Mouse (Mus musculus) spleen, embryonic (tissue): Measurements from ENCODE around the gene Nup107.

ENCODE experiments used
- CTCF ChIA-PET: fragments of 350-600 bp; sonication (Branson Sonifier 250); formaldehyde crosslinking; loops from one replicate; lab custom pipeline; 2022; lab: Charles Lee

Gene Nup107

DNA sequence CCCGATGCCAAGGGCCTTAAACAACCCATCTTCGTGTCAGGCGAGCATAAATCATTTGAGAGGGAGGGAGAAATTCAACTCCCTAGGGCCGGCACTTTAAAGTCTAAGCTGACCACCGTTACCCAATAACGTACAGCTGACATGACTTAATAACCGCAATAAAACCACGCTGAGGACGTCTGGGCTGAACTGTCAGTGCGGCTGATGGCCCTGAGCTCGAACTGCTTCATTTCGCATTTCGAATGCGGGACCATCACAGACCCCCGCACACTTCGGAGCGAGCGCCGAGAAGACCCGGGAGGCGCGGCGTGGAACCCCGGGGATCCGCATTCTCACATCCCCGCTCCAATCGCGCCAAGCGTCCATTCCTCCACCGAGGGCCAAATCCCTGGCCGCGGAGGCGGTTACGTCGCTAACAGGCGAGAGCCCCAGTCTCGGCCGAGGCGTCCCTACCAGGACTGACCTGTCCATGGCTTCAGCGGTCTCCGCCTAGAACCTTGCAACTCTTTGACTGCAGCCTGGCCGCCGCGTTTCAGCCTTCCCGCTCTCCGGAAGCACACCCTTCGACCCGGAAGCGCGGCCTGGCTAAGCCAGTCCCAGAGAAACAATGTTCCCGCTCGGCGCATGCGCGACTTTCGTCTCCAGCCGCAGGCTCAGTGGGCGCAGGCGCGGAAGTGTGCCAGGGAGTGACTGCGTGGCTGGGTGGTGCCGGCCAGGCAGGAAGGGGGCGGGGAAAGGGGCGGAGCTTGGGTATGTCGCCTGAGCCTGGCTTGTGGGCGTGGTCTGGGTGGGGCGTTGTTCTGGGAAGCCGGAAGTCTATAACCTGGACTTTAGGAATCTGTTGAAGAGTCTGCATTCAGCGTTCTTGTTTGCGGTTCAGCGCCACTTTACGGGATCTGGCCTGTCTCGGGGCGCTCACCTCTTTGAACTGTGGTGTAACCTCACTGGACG lies at the start of gene Nup107:
Gene Nup107, minus strand, starts transcription at position 565 of the 951 bp plus-strand sequence.
- CTCF ChIA-PET, result interaction anchor here (1.2 kb wide), 1 partner anchor 13 kb away, joined by 3 read pairs; no protein-coding TSS in a partner anchor

DNA sequence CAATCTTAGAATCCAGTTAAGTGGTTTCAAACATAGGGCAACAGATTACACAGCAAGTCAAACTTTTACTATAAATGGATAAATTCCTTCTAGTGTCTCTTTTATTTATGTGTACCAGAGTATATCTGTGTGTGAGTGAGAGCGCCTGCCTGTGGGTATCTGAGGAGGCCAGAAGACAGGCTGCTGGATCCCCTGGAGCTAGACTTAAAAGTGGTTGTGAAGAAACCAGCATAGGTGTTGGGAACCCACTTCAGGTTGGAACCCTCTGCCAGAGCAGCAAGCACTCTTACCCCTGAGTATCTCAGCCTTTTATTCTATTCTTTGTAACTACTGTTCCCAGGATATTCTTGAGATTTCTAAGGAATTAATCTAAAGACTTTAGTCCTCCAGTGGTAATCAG lies 49.3 kb upstream of the Nup107 start:
- CTCF ChIA-PET, result interaction anchor here (0.7 kb wide), 1 partner anchor 317 kb away, joined by 3 read pairs; no protein-coding TSS in a partner anchor

DNA sequence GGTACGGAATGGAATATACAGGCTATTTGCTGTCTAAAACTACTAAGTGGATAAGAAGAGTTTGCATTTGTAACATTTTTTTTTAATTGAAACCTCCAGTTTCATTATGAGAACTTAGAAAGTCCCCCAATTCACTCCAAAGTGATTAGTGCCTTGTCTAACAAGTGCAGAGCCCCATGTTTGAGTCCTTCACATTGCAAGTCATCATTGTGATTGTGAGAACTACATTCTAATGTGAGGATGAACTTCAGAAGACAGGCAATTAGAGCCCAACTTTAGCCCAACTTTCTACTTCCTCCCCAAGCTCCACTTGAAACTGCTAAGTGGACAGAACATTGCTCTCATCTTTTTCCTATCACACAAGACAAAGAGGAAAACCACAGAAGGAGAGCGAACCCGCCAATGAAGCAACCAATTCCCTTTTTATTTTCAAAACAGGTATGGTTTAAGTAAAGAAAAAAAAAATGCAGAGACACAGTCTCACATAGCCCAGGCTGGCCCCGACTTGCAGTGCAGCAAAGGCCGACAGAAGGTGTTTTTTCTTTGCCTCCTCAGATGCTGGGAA lies 48.0 kb upstream of the Nup107 start:
- CTCF ChIA-PET, result interaction anchor here (0.7 kb wide), 1 partner anchor 1309 kb away, joined by 3 read pairs; no protein-coding TSS in a partner anchor

DNA sequence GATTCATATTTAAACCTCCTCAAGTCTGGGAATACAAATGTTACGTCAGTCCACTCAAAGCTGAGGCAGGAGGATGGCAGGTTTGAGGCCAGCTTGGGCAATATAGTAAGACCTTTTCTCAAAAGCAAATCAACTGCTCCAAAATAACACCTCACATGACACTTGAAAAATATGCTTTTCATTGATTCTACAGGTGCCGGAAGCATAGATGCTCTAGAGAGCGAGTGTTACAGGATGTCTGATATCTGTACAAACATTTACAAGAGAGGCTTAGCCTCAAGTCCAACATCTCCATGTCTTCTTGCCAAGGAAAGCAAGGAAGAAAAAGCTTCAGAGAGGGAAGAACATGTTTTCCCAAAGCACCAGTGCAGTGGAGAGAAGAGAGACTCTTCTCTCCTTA lies 47.2 kb upstream of the Nup107 start:
- CTCF ChIA-PET, result interaction anchor here (0.7 kb wide), 1 partner anchor 267 kb away, joined by 3 read pairs; no protein-coding TSS in a partner anchor

DNA sequence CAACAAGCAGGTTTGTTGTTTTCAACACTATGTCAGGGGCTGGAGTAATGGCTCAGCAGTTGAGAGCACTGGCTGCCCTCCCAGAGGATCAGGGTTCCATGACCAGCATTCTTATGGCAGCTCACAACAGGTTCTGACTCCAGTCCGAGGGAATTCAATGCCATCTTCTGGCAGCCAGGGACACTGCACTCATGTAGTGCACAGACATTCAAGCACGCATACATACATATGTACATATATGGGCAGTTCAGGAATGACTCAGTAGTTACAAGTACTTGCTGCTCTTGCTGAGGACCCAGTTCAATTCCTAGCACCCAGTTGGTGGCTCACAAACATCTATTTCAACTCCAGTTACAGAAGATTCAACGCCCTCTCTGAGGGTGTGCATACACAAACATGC lies 46.4 kb upstream of the Nup107 start:
- CTCF ChIA-PET, result interaction anchor here (0.7 kb wide), 1 partner anchor 268 kb away, joined by 3 read pairs; no protein-coding TSS in a partner anchor

DNA sequence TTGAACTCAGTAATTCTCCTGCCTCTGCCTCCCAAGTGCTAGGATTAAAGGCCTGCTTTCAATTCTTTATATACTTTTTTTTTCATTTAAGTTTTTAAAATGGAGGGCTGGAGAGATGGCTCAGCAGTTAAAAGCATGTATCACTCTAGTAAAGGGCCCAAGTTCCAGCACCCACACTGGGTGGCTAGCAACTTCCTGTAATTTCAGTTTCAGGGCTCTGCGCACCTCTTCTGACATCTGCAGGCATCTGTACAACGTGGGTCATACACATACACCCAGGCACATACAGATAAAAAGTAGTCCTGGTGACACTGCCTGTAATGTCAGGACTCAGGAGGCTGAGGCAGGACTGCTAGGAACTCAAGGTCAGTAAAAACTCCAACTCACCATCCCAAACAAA lies 43.8 kb upstream of the Nup107 start:
- CTCF ChIA-PET, result interaction anchor here (1.7 kb wide), 1 partner anchor 10 kb away, joined by 9 read pairs; the partner anchor contains the start of gene Rap1b

DNA sequence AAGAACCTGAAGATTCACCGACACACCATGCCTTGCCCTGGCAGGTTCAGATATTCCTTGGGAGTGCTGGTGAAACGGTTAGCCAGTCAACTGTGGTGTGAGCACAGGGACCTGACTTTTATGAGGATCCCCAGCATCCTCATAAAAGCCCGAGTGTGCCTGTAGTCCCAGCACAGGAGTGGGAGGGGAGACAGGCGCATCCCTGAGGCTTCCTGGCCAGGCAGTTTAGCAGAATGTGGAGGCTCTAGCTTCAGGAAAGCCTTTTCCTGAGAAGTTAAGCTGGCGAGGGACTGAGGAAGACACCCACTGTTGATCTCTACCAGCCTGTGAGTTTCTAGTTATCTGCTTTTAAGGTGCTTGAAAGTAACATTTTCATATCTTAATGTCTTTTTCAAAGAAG lies 42.9 kb upstream of the Nup107 start:
- CTCF ChIA-PET, result no interaction called here

DNA sequence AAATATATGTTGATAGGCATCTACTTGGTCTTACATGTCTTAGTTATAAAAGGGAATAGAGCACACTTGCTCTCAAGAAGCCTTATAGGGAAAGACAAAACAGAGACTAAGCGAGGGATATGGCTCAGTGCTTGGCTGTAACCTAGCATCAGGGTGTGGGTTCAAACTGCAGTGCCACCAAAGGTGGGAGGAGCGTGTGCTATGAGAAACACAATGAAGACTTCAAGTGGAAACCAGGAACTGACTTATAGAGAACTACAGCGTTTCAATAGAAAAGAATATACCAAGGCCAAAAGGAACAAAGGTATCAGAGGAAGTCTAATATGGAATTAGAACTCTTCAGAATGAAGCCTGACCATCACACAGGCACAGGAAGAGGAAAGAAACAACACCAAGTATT lies 38.3 kb upstream of the Nup107 start:
- CTCF ChIA-PET, result no interaction called here

DNA sequence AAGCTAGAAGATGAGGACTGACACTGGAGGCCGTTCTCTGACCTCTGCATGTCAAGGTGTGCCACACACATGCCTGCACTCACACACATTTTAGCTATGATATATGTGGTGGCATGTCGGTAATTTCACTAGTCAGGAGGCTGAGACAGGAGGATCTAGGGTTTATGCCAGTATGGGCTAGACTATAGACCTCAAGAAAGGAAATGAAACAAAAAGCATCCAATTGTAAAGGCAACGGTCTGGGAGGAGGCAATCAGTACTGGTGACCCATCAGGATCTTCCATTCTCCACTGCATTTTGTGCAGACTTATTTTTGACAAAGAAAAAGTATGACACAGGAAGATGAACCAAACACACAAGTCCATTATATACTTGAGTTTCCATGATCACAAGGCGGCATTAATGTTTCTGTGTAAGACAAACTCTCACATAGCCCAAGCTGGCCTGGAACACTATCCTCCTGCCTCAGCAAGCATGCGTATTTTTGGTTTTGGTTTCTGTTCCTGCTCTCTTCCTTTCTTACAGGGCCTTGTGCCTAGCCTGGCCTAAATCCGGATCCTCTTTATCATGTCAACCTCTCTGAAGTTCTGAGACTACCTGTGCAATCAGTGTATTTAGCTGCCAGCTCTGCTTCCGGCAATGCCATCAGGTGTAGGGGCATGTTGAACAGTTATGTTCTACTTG lies 37.1 kb upstream of the Nup107 start:
- CTCF ChIA-PET, result interaction anchor here (0.5 to 0.6 kb wide), 2 partner anchors 17 to 307 kb away, joined by 3 to 7 read pairs; no protein-coding TSS in a partner anchor

DNA sequence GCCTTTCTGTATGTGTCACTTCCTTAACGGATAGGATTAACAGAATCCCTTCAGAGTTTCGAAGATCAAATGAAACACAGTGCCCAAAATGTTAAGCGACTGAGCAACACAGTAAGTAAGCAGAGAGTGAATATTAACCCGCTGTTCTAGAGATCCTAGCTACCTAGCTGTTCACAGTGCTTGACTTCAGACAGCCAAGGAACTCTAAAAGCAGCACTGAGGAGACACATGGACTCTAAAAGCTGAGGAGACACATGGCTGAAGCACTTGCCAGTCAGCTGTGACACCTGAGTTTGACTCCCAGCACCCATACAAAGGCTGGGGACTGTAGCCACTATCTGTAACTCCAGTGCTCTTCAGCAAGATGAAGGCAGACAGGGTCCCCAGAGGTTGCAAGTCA lies 36.5 kb upstream of the Nup107 start:
- CTCF ChIA-PET, result no interaction called here

DNA sequence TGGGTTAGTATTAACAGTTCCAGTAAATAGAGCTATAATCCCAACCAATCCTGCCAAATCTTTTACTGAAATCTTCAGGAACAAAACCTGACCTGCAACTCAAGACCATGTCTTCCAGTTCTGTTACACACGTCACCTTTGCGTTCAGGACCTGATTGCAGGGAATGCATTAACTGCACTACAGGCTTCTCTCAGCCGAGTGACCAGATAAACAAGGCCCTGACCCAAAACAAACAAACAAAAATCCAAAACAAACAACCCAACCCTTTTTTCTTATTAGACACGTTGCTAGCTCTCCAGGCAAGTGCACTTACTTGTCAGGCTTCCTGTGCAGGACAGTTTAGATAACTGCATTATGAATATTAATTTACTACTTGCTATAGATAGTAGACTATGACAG lies 36.0 kb upstream of the Nup107 start:
- CTCF ChIA-PET, result interaction anchor here (0.5 kb wide), 1 partner anchor 320 kb away, joined by 4 read pairs; no protein-coding TSS in a partner anchor

DNA sequence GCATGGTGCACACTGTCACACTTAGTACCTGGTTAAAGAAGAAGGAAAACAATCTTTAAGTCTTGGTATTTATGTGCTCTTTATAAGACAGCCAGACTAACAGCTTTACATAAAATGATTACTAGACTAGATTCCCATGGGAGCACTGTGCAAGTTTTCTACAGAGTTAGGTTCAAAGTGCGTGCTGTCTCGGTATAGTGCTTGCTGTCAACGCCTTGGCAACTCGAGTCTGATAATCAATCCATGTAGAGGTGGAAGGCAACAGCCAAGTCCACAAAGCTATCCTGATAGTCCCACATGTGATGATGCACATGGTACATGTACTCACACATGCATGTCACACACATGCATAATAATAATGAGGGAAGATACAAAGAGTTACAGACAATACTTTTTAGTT lies 32.1 kb upstream of the Nup107 start:
- CTCF ChIA-PET, result interaction anchor here (0.5 to 1.2 kb wide), 3 partner anchors 12 to 105 kb away, joined by 3 to 14 read pairs (median 4); no protein-coding TSS in a partner anchor

DNA sequence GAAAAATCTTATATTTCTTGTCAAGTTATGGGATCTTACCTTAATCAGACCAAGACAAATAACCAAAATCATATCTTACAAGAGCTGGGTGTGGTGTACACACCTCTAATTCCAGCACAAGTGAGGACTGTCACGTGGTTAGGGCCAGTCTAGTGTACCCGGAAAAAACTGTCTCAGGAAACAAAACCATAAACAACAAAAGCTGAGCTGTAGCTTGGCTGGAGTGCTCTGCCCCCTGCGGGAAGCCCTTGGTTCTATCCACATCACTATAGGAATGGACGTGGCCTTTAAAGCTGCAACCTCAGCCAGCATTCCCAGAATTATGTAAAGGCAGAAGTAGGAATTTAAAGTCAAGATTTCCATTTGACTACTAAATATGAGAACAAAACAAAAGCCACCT lies 31.6 kb upstream of the Nup107 start:
- CTCF ChIA-PET, result interaction anchor here (0.6 to 1.2 kb wide), 2 partner anchors 12 to 33 kb away, joined by 4 to 14 read pairs; no protein-coding TSS in a partner anchor

DNA sequence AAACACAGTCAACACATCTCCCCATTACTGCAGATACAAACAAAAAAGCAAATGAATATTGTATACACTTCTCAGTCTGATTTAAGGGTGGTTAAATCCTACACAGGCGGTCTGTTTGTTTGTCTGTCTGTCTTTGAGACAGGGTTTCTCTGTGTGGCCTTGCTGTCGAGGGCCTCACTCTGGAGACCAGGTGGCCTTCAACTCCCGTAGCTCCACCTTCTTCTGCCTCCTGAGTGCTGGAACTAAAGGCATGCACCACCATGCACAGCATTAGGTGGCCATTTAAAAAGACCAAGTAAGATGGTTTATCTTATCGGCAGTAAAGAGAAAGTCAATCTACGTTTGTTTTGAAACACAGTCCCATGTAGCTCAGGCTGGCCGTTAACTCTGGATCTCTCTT lies 30.8 kb upstream of the Nup107 start:
- CTCF ChIA-PET, result no interaction called here

DNA sequence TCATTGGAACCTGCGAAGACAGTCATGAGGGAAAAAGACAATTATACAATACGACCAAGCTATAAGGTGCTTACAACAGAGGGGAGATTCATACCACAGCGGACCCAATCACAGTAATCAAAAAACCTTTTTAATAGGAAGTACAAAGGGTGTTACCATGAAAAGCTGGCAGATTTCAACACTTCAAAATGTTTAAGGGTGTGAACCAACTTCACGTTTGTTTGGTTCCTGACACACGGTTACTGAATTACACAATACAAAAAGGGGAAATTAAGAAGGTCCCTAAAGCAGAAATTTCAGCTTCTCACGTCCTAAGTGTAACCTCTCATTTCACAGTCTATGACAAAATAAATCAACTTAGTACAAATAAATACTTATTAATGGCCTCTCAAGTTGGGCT lies 26.1 kb upstream of the Nup107 start:
- CTCF ChIA-PET, result interaction anchor here (1.6 kb wide), 1 partner anchor 9 kb away, joined by 8 read pairs; no protein-coding TSS in a partner anchor

DNA sequence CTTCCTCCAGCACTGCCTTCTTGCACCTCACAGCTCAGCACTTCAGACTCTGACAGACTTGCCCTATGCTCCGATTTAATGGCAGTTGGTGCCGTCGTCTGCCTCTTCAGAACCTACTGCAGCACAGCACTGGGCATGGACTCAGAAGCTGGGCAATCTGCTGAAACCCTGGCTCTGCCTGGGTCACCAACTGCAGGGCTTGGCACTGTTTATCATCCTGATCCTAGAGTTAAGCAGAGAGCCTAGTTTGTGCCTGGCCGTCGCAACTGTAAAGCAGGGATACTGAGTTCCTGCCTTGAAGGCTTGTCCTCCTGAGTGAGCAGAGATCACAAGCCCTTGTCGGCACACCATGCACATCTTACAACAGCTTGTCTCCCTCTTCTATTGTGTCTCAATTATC lies 24.2 kb upstream of the Nup107 start:
- CTCF ChIA-PET, result no interaction called here

DNA sequence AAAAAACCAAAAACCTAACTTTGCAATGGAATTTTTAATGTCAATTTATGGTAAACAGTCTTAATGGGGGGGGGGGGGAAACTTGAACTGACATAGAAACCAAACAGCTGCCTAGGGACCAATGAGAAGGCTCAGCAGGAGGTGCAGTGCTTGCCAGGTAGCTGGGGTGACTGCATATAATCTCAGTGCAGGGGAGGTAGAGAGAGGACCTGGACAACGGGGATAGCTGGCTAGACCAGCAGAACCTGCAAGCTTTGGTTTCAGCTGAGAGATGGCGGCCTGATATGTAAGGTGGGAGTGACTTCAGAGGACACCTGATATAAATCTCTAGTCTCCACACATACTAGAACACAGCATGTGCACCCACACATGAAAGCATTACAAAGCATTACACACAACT lies 20.0 kb upstream of the Nup107 start:
- CTCF ChIA-PET, result interaction anchor here (0.6 to 0.7 kb wide), 3 partner anchors 10 to 15 kb away, joined by 4 read pairs; no protein-coding TSS in a partner anchor

DNA sequence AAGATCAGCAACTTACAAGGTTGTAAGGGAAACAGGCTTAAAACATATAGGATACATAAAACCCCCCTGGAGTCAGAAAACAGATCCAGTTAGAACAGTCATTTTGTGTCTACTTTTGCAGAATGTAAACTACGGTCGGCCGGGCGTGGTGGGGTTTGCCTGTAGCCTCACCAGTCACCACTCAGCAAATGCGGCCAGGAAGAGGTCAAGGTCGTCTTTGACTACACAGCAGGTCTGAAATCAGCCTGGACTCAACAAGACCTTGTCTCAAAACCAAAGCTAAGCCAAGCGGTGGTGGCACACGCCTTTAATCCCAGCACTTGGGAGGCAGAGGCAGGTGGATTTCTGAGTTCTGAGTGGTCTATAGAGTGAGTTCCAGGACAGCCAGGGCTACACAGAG lies 19.1 kb upstream of the Nup107 start:
- CTCF ChIA-PET, result interaction anchor here (0.9 kb wide), 1 partner anchor 779 kb away, joined by 3 read pairs; no protein-coding TSS in a partner anchor

DNA sequence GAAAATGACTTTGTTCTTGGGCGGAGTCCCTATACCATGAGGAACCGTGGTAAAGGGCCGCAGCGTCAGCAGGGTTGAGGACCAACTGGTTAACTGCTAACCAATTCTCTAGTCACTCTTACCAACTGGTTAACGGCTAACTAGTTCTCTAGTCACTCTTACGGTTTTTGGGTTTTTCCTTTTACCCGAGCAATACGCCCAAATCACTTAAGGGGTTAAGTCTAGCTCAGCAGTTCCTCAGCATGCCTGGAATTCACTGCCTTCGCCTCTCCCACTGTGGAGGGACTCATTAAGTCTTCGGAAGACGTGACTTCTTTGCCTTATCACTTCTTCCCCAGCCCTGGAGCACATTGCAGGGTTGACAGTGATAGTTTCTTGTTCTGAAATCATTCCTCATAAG lies 18.0 kb upstream of the Nup107 start:
- CTCF ChIA-PET, result no interaction called here

DNA sequence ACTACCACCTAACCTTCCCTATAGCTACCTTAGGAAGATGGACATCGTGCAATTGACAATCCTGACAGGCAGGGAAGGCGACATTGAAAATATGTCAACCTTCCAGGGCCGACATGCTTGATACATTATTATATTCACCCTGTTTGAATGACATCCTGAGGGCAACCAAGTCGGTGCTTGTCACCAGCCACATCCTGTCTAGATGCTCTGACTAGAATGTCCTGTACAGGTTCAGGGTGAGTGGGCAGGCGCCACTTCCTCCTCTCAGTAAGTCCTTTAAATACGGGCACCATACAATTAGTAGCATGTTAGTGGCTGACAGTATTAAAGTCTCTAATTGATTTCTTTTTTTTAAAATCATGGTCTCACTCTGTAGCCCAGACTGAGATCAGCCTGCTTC lies 15.6 kb upstream of the Nup107 start:
- CTCF ChIA-PET, result no interaction called here

DNA sequence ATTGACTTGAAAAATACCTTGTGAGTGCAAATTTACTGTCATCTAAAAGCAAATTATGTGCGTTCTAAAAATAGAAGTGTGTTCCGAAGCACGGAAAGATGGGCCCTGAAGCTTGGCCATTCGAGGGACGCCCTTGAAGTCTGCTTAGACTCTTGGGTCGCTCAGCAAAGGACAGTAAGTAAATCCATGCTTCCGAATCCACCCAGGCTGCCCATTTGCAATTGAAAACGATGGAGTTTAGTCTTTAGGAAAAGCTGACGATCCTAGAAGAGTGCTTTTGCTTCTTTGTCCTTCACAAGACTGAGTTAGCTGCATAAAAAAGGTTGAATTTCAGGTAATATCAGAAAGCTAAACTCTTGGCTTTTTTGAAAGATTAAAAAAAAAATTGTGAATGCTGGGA lies 13.4 kb upstream of the Nup107 start:
- CTCF ChIA-PET, result interaction anchor here (1.2 kb wide), 1 partner anchor 12 kb away, joined by 3 read pairs; no protein-coding TSS in a partner anchor
